Mouse (Mus musculus) forebrain, embryonic 11.5 days (tissue): ENCODE measurements around the gene Rpl29. TPM values are rescaled to one million over a fixed set of nuclear protein-coding genes. Genes with fewer than 3 reads are reported as not detected.

ENCODE experiments used
- polyA plus RNA-seq: library from polyadenylated mRNA; unstranded; fragments of >200 nt; fragmentation: Nextera tagmentation; extraction: Ambion mirVana; gene quantifications from 2 replicates; pipeline ENCODE4 v1.2.1, GENCODE M21; 2014

The Rpl29 gene
- polyA plus RNA-seq, 1 experiment from 2014 or later: 879 TPM

Other genes with a start within 250 kb of the Rpl29 start
- gene Ppm1m, start 229.7 kb upstream of the Rpl29 start, polyA plus RNA-seq: 37.5 and 40.9 TPM in 2 replicates
- 61.3 and 65.5 TPM in 2 replicates for gene Twf2, start 226.3 kb upstream of the Rpl29 start, polyA plus RNA-seq
- not detected in 2 replicates for gene Tlr9, start 206.9 kb upstream of the Rpl29 start, polyA plus RNA-seq
- gene Alas1, start 180.8 kb upstream of the Rpl29 start, polyA plus RNA-seq: 81.9 and 89.2 TPM in 2 replicates
- 32.5 and 34.9 TPM in 2 replicates for gene Poc1a, start 148.4 kb upstream of the Rpl29 start, polyA plus RNA-seq
- gene Dusp7, start 60.8 kb upstream of the Rpl29 start, polyA plus RNA-seq: 26.8 and 27.6 TPM in 2 replicates
- gene Acy1, start 8.9 kb downstream of the Rpl29 start, polyA plus RNA-seq: 39.5 and 43.4 TPM in 2 replicates
- gene Abhd14b, start 18.0 kb downstream of the Rpl29 start, polyA plus RNA-seq: 4.6 and 4.7 TPM in 2 replicates
- 38.3 and 41.0 TPM in 2 replicates for gene Abhd14a, start 18.2 kb downstream of the Rpl29 start, polyA plus RNA-seq
- gene Pcbp4, start 23.8 kb downstream of the Rpl29 start, polyA plus RNA-seq: 300 and 309 TPM in 2 replicates
- 0.19 and 0.71 TPM in 2 replicates for gene Gpr62, start 36.5 kb downstream of the Rpl29 start, polyA plus RNA-seq
- 56.5 and 63.7 TPM in 2 replicates for gene Rrp9, start 46.5 kb downstream of the Rpl29 start, polyA plus RNA-seq
- 1.2 TPM in 2 replicates for gene Parp3, start 47.5 kb downstream of the Rpl29 start, polyA plus RNA-seq
- not detected in 2 replicates for gene Iqcf1, start 70.5 kb downstream of the Rpl29 start, polyA plus RNA-seq
- gene Iqcf5, start 85.1 kb downstream of the Rpl29 start, polyA plus RNA-seq: not detected in 2 replicates
- gene Iqcf3, start 132.2 kb downstream of the Rpl29 start, polyA plus RNA-seq: not detected in 2 replicates
- not detected in 2 replicates for gene Iqcf4, start 141.5 kb downstream of the Rpl29 start, polyA plus RNA-seq
- not detected in 2 replicates for gene Iqcf6, start 197.1 kb downstream of the Rpl29 start, polyA plus RNA-seq
- 3.3 TPM in 2 replicates for gene Grm2, start 226.6 kb downstream of the Rpl29 start, polyA plus RNA-seq